9 mouse cellular contexts compared by ENCODE assay signal in genomic region chr6:142701652-142702637, GRCm38 (mm10). TPM values are rescaled to one million over a fixed set of nuclear protein-coding genes. Genes with fewer than 3 reads are reported as not detected.
A peak's percentile ranks its signal among the peaks of the same experiment; 100 is the strongest.
DNase-seq lines count a peak whose midpoint lies in the region; ATAC-seq and TF ChIP-seq lines count a peak whose summit lies in the region.
"Had no signal": no experiment of that assay in that cellular context is flagged by ENCODE, and none has a peak within 500 bp of the region (broad histone marks: within the 10 kb centered on the region; RNA-seq: fewer than 3 reads in every experiment).

Gene Abcc9, minus strand, starts transcription at chr6:142702315.

- no peak for TF ChIP-seq POLR2A in myocyte (IDR thresholded peaks at IDR 0.05; ENCODE audit: insufficient read length, low read depth)

- no peaks in the 10 kb centered on the region for H3K4me1 ChIP-seq in lung, embryonic 14.5 days (ENCODE audit: insufficient read depth)
- peaks cover 10% of the 10 kb centered on the region for H3K4me1 ChIP-seq in forebrain, embryonic 12.5 days
- peaks cover 23% of the 10 kb centered on the region for H3K4me1 ChIP-seq in heart, postnatal 0 days (ENCODE audit: control insufficient read depth, insufficient read depth)
- H3K4me1 ChIP-seq in limb, embryonic 12.5 days (replicated peaks): no peaks in the 10 kb centered on the region

- H3K9ac ChIP-seq in lung, embryonic 14.5 days: peak within 1 kb of the TSS; percentile 45
- H3K9ac ChIP-seq in forebrain, embryonic 12.5 days: peak within 1 kb of the TSS; percentile 38; the same call in 1 of the 2 replicates
- H3K9ac ChIP-seq in heart, postnatal 0 days (replicated peaks; ENCODE audit: low read depth, low read length): peak within 1 kb of the TSS; percentile 64
- H3K9ac ChIP-seq in limb, embryonic 12.5 days (replicated peaks): peak within 1 kb of the TSS; percentile 58

- H3ac ChIP-seq in myocyte (ENCODE audit: control insufficient read depth, insufficient read length): no peak within 1 kb of the TSS

- no peaks in the 10 kb centered on the region for H3K9me3 ChIP-seq in lung, embryonic 14.5 days (ENCODE audit: low read depth, low read length)
- no peaks in the 10 kb centered on the region for H3K9me3 ChIP-seq in forebrain, embryonic 12.5 days
- no peaks in the 10 kb centered on the region for H3K9me3 ChIP-seq in heart, postnatal 0 days (replicated peaks; ENCODE audit: control insufficient read depth, low read length)
- H3K9me3 ChIP-seq in limb, embryonic 12.5 days: no peaks in the 10 kb centered on the region

- DNase-seq in lung, embryonic 14.5 days: peak; percentile 65
- no peak for DNase-seq in lung, adult 18-20 months
- peak; percentile 76 for DNase-seq in heart, postnatal 0 days (ENCODE audit: low spot score)
- no peak for DNase-seq in natural killer cell, adult 2 months (ENCODE audit: low spot score in 2 of 2)
- no peak for DNase-seq in thymus, postnatal 25 days

- ATAC-seq in lung, embryonic 14.5 days (ENCODE audit: insufficient read depth): peak; percentile 59
- peak; percentile 57; the same call in 1 of the 2 replicates for ATAC-seq in forebrain, embryonic 12.5 days (ENCODE audit: low FRiP score)
- ATAC-seq in heart, postnatal 0 days (ENCODE audit: insufficient read depth, low read depth): peak; percentile 82
- peak; percentile 78 for ATAC-seq in limb, embryonic 12.5 days (ENCODE audit: insufficient number of reproducible peaks, insufficient read depth, low FRiP score, low TSS enrichment, low read depth)

- H3K27me3 ChIP-seq in lung, embryonic 14.5 days (ENCODE audit: insufficient read depth, low read length): no peaks in the 10 kb centered on the region
- H3K27me3 ChIP-seq in forebrain, embryonic 12.5 days: peaks cover 18% of the 10 kb centered on the region; the same call in 1 of the 2 replicates
- H3K27me3 ChIP-seq in heart, postnatal 0 days (ENCODE audit: control insufficient read depth, insufficient read depth, low read length): no peaks in the 10 kb centered on the region
- H3K27me3 ChIP-seq in limb, embryonic 12.5 days: peaks cover 22% of the 10 kb centered on the region
- H3K27me3 ChIP-seq in myocyte (ENCODE audit: control insufficient read depth, insufficient read depth, insufficient read length): peaks cover 5% of the 10 kb centered on the region
- H3K27me3 ChIP-seq: CH12.LX had no signal

- H3K36me3 ChIP-seq in lung, embryonic 14.5 days (ENCODE audit: insufficient read depth): no peaks in the 10 kb centered on the region
- H3K36me3 ChIP-seq in forebrain, embryonic 12.5 days (replicated peaks): no peaks in the 10 kb centered on the region
- peaks cover 7% of the 10 kb centered on the region for H3K36me3 ChIP-seq in heart, postnatal 0 days (replicated peaks; ENCODE audit: control insufficient read depth, insufficient read depth, low read length)
- no peaks in the 10 kb centered on the region for H3K36me3 ChIP-seq in limb, embryonic 12.5 days
- H3K36me3 ChIP-seq in myocyte (ENCODE audit: control insufficient read depth, insufficient read depth): no peaks in the 10 kb centered on the region

- no peak for TF ChIP-seq EP300 in heart, postnatal 0 days (IDR thresholded peaks at IDR 0.05; ENCODE audit: low read depth)

- peak within 1 kb of the TSS; percentile 77 for H3K4me2 ChIP-seq in lung, embryonic 14.5 days
- H3K4me2 ChIP-seq in forebrain, embryonic 12.5 days: peak within 1 kb of the TSS; percentile 73
- H3K4me2 ChIP-seq in heart, postnatal 0 days (ENCODE audit: low read depth, low read length): peak within 1 kb of the TSS; percentile 82
- peak within 1 kb of the TSS; percentile 79 for H3K4me2 ChIP-seq in limb, embryonic 12.5 days
- peak within 1 kb of the TSS; percentile 24 for H3K4me2 ChIP-seq in myocyte (ENCODE audit: low read depth)

- no peak within 1 kb of the TSS for H3K27ac ChIP-seq in lung, embryonic 14.5 days (ENCODE audit: low read depth)
- no peak within 1 kb of the TSS for H3K27ac ChIP-seq in forebrain, embryonic 12.5 days
- H3K27ac ChIP-seq in heart, postnatal 0 days (ENCODE audit: low read depth): peak within 1 kb of the TSS; percentile 93
- H3K27ac ChIP-seq in limb, embryonic 12.5 days: no peak within 1 kb of the TSS

- H3K4me3 ChIP-seq in lung, embryonic 14.5 days (ENCODE audit: low read depth, low read length): peak within 1 kb of the TSS; percentile 40
- H3K4me3 ChIP-seq in forebrain, embryonic 12.5 days (replicated peaks): peak within 1 kb of the TSS; percentile 38
- H3K4me3 ChIP-seq in heart, postnatal 0 days (ENCODE audit: low read depth, low read length): peak within 1 kb of the TSS; percentile 55
- peak within 1 kb of the TSS; percentile 45 for H3K4me3 ChIP-seq in limb, embryonic 12.5 days (replicated peaks)
- H3K4me3 ChIP-seq in myocyte: no peak within 1 kb of the TSS

- peak; percentile 34 for TF ChIP-seq CTCF in lung, embryonic 14.5 days (IDR thresholded peaks at IDR 0.05; ENCODE audit: low read depth)
- peak; percentile 47 for TF ChIP-seq CTCF in heart, postnatal 0 days (IDR thresholded peaks at IDR 0.05; ENCODE audit: low read depth)

- H3K79me2 ChIP-seq in myocyte (ENCODE audit: control insufficient read depth, insufficient read depth): no peaks in the 10 kb centered on the region

- 9% methylated on average over 36 of the region's 36 CpGs for WGBS in lung, embryonic 14.5 days
- 7% methylated on average over 36 of the region's 36 CpGs for WGBS in forebrain, embryonic 12.5 days
- WGBS in heart, postnatal 0 days: 4% methylated on average over 36 of the region's 36 CpGs
- 8% methylated on average over 36 of the region's 36 CpGs for WGBS in limb, embryonic 12.5 days

TF ChIP-seq in myocyte, 11 proteins besides CTCF, POLR2A, EP300 and RAD21:
- peak in 1 of 3 experiments; percentile 60 for TF ChIP-seq MYOD1 (IDR thresholded peaks at IDR 0.05; ENCODE audit: control insufficient read depth in 1 of 3, insufficient read length in 2 of 3, low read depth in 2 of 3)
- TF ChIP-seq CEBPB (IDR thresholded peaks at IDR 0.05; ENCODE audit: insufficient read depth, poor library complexity, severe bottlenecking): no peak
- TF ChIP-seq TCF3 (IDR thresholded peaks at IDR 0.05; ENCODE audit: insufficient read length, low read depth): no peak
- peak in 1 of 3 experiments; percentile 63 for TF ChIP-seq MYOG (IDR thresholded peaks at IDR 0.05; ENCODE audit: control insufficient read depth in 1 of 3, insufficient read depth in 1 of 3, insufficient read length in 2 of 3, low read depth in 2 of 3)
TF ChIP-seq in myocyte: peak in this region for 2.

RNA-seq across cellular contexts. Expression of gene Abcc9, which starts in this region (rescaled TPM):
- polyA plus RNA-seq in lung, embryonic 14.5 days (2014; fragmentation: Nextera tagmentation; extraction: Ambion mirVana): 4.9 and 6.3 TPM in 2 replicates
- 1.9 and 2.1 TPM in 2 replicates for polyA plus RNA-seq in forebrain, embryonic 12.5 days (2016; fragmentation: Nextera tagmentation; extraction: Ambion mirVana)
- total RNA-seq in heart, postnatal 0 days (2014; rRNA removed; ENCODE audit: low replicate concordance): 104 and 108 TPM in 2 replicates
- polyA plus RNA-seq in heart, postnatal 0 days (2015; fragmentation: Nextera tagmentation; extraction: Ambion mirVana): 18.8 and 21.0 TPM in 2 replicates
- polyA plus RNA-seq in limb, embryonic 12.5 days (2016; fragmentation: Nextera tagmentation; extraction: Ambion mirVana): 0.53 and 0.73 TPM in 2 replicates
- 0.36 TPM for polyA plus RNA-seq in myocyte (2012; fragmentation: generic; extraction: Trizol)
- total RNA-seq: CH12.LX had no signal

Comparison
In these comparisons a context has a peak if more than half of its experiments do, and no peak if none do; other contexts are left out.
1. DNase-seq: peak in lung, embryonic 14.5 days (single experiment) and heart, postnatal 0 days (single experiment); none in lung, adult 18-20 months (0 of 2), natural killer cell, adult 2 months (0 of 2) and thymus, postnatal 25 days (single experiment).
2. Peak in ATAC-seq, H3K4me3 ChIP-seq, H3K9ac ChIP-seq and H3K4me2 ChIP-seq in limb, embryonic 12.5 days; RNA of the gene not detected or under 1 TPM.
3. H3K4me2 ChIP-seq: peak in every context shown above with its lines; median percentile 82 in heart, postnatal 0 days; 79 in limb, embryonic 12.5 days; 77 in lung, embryonic 14.5 days; 73 in forebrain, embryonic 12.5 days; 24 in myocyte.
4. Peak in every context shown above with its lines, with median percentiles within 50 percentile points of each other: ATAC-seq and H3K9ac ChIP-seq.